Mouse (Mus musculus) inflammation-experienced regulatory T-cells, adult 16 weeks (primary cell): ENCODE results near the gene Ceacam13. TPM values are rescaled to one million over a fixed set of nuclear protein-coding genes. Genes with fewer than 3 reads are reported as not detected.

ENCODE experiments used
- polyA plus RNA-seq: library from polyadenylated mRNA; unstranded; fragments of 100-300 nt; shearing (Covaris generic); gene quantifications from one replicate; pipeline ENCODE4 v1.2.1, GENCODE M21; 2017

Gene Ceacam13
- polyA plus RNA-seq = not detected

GRCm38 (mm10) chr7:18009589-18009988, at the start of gene Ceacam13:
Gene Ceacam13, plus strand, starts transcription at chr7:18009889.

GRCm38 (mm10) chr7:17971824-17972223, 37.9 kb upstream of the Ceacam13 start, which contains the start of gene Ceacam11:
Gene Ceacam11, plus strand, starts transcription at chr7:17972124.

GRCm38 (mm10) chr7:18065629-18066028, 55.9 kb downstream of the Ceacam13 start, which contains the start of gene Ceacam12:
Gene Ceacam12, plus strand, starts transcription at chr7:18065929.

Other genes with a start within 250 kb of the Ceacam13 start
- not detected for gene Ceacam14, start 197.3 kb upstream of the Ceacam13 start, polyA plus RNA-seq
- gene Gm5155, start 138.1 kb upstream of the Ceacam13 start, polyA plus RNA-seq = not detected
- gene Ceacam11, start 37.8 kb upstream of the Ceacam13 start, polyA plus RNA-seq = not detected
- not detected for gene Ceacam12, start 56.0 kb downstream of the Ceacam13 start, polyA plus RNA-seq
- not detected for gene Igfl3, start 166.6 kb downstream of the Ceacam13 start, polyA plus RNA-seq
- gene Mill1, start 235.5 kb downstream of the Ceacam13 start, polyA plus RNA-seq = not detected